ENCODE assay signal across 9 mouse cellular contexts in genomic region chr4:119028208-119028821, GRCm38 (mm10).
DNase-seq lines count a peak whose midpoint lies in the region; ATAC-seq and TF ChIP-seq lines count a peak whose summit lies in the region.
"Had no signal": no experiment of that assay in that cellular context is flagged by ENCODE, and none has a peak within 500 bp of the region (broad histone marks: within the 10 kb centered on the region; RNA-seq: fewer than 3 reads in every experiment).

No protein-coding gene starts in this region.

- H3K27me3 ChIP-seq in hindbrain, embryonic 10.5 days (ENCODE audit: insufficient read depth, poor library complexity, severe bottlenecking), result no peaks in the 10 kb centered on the region
- no peaks in the 10 kb centered on the region for H3K27me3 ChIP-seq in hindbrain, postnatal 0 days (ENCODE audit: insufficient read depth, low read length)
- no peaks in the 10 kb centered on the region for H3K27me3 ChIP-seq in limb, embryonic 15.5 days
- H3K27me3 ChIP-seq in forebrain, embryonic 12.5 days, result no peaks in the 10 kb centered on the region
- H3K27me3 ChIP-seq: Patski had no signal

- no peak overlapping the region for H3K4me2 ChIP-seq in hindbrain, postnatal 0 days (ENCODE audit: low read depth, low read length)
- no peak overlapping the region for H3K4me2 ChIP-seq in limb, embryonic 15.5 days
- no peak overlapping the region for H3K4me2 ChIP-seq in forebrain, embryonic 12.5 days

- no peak for ATAC-seq in hindbrain, postnatal 0 days
- no peak for ATAC-seq in limb, embryonic 15.5 days (ENCODE audit: insufficient number of reproducible peaks, low FRiP score, low TSS enrichment, low read depth)
- no peak for ATAC-seq in CD4-positive, CD25-positive, alpha-beta regulatory T cell, adult 4 months
- ATAC-seq in forebrain, embryonic 12.5 days (ENCODE audit: low FRiP score), result no peak
- ATAC-seq: Patski had no signal

- WGBS in hindbrain, embryonic 10.5 days, result 39% methylated on average over 8 of the region's 8 CpGs
- WGBS in hindbrain, postnatal 0 days, result 32% methylated on average over 8 of the region's 8 CpGs
- 21% methylated on average over 8 of the region's 8 CpGs for WGBS in limb, embryonic 15.5 days
- WGBS in forebrain, embryonic 12.5 days, result 49% methylated on average over 8 of the region's 8 CpGs

- H3K27ac ChIP-seq in hindbrain, embryonic 10.5 days, result peak overlapping the region; percentile 70
- H3K27ac ChIP-seq in hindbrain, postnatal 0 days, result no peak overlapping the region
- peak overlapping the region; percentile 5 for H3K27ac ChIP-seq in limb, embryonic 15.5 days
- no peak overlapping the region for H3K27ac ChIP-seq in forebrain, embryonic 12.5 days

- no peak for TF ChIP-seq CTCF in hindbrain, postnatal 0 days (IDR thresholded peaks at IDR 0.05; ENCODE audit: low read depth)

- peak; percentile 46 for DNase-seq in hindbrain, embryonic 10.5 days (ENCODE audit: low spot score)
- DNase-seq in hindbrain, postnatal 0 days (ENCODE audit: low spot score), result no peak
- DNase-seq in 3T3-L1 (ENCODE audit: low read depth, low spot score), result peak; percentile 54
- peak; percentile 76 for DNase-seq in c-Kit-positive CD71-positive TER-119-negative erythroid progenitor cells, embryonic 14.5 days (ENCODE audit: low read depth)
- DNase-seq in layer of hippocampus, adult 11-12 months (ENCODE audit: low spot score), result no peak

- no peak overlapping the region for H3K9ac ChIP-seq in hindbrain, postnatal 0 days (replicated peaks; ENCODE audit: low read length)
- H3K9ac ChIP-seq in limb, embryonic 15.5 days, result no peak overlapping the region
- no peak overlapping the region for H3K9ac ChIP-seq in forebrain, embryonic 12.5 days

- no peaks in the 10 kb centered on the region for H3K36me3 ChIP-seq in hindbrain, embryonic 10.5 days
- no peaks in the 10 kb centered on the region for H3K36me3 ChIP-seq in hindbrain, postnatal 0 days (ENCODE audit: insufficient read depth, low read length)
- H3K36me3 ChIP-seq in limb, embryonic 15.5 days, result no peaks in the 10 kb centered on the region
- H3K36me3 ChIP-seq in forebrain, embryonic 12.5 days (replicated peaks), result no peaks in the 10 kb centered on the region

- H3K4me1 ChIP-seq in hindbrain, embryonic 10.5 days (replicated peaks), result peaks cover 35% of the 10 kb centered on the region
- H3K4me1 ChIP-seq in hindbrain, postnatal 0 days (ENCODE audit: insufficient read depth, low read length), result no peaks in the 10 kb centered on the region
- H3K4me1 ChIP-seq in limb, embryonic 15.5 days, result peaks cover 23% of the 10 kb centered on the region
- H3K4me1 ChIP-seq in forebrain, embryonic 12.5 days, result peaks cover 15% of the 10 kb centered on the region

- H3K4me3 ChIP-seq in hindbrain, embryonic 10.5 days, result no peak overlapping the region
- no peak overlapping the region for H3K4me3 ChIP-seq in hindbrain, postnatal 0 days (ENCODE audit: low read length)
- H3K4me3 ChIP-seq in limb, embryonic 15.5 days, result no peak overlapping the region
- no peak overlapping the region for H3K4me3 ChIP-seq in forebrain, embryonic 12.5 days (replicated peaks)

- no peaks in the 10 kb centered on the region for H3K9me3 ChIP-seq in hindbrain, embryonic 10.5 days
- no peaks in the 10 kb centered on the region for H3K9me3 ChIP-seq in hindbrain, postnatal 0 days (ENCODE audit: low read length)
- no peaks in the 10 kb centered on the region for H3K9me3 ChIP-seq in limb, embryonic 15.5 days
- H3K9me3 ChIP-seq in forebrain, embryonic 12.5 days, result no peaks in the 10 kb centered on the region

Comparison
In these comparisons a context has a peak if more than half of its experiments do, and no peak if none do; other contexts are left out.
1. DNase-seq: peak in hindbrain, embryonic 10.5 days (single experiment), 3T3-L1 (single experiment) and c-Kit-positive CD71-positive TER-119-negative erythroid progenitor cells, embryonic 14.5 days (single experiment); none in hindbrain, postnatal 0 days (single experiment) and layer of hippocampus, adult 11-12 months (single experiment).
2. H3K27ac ChIP-seq: peak in hindbrain, embryonic 10.5 days (single experiment) and limb, embryonic 15.5 days (single experiment); none in hindbrain, postnatal 0 days (single experiment) and forebrain, embryonic 12.5 days (single experiment).